Comparison of ENCODE assay signal across 12 mouse cellular contexts in the genomic region with DNA sequence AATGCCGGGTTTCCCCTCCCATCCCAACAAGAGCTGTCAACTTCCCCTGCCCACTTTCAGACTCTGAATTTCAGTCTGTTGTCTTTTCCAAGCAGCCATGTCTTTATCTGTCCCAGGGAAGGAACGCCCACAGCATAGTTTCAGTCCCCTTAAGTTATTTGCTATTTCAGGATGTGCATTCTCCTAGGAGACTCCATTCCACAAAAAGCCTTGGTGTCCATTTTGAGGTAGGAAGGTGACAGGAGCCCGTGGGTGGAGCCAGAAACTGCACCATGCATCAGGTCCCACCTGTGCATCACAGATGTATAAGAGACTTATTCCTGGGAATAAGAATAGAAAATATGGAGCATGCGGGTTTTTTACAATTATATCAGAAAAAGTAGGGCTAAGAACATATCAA.
"Had no signal": no experiment of that assay in that cellular context is flagged by ENCODE, and none has a peak within 500 bp of the region (broad histone marks: within the 10 kb centered on the region; RNA-seq: fewer than 3 reads in every experiment).

No protein-coding gene starts in this region.

- ATAC-seq: hindbrain, embryonic 16.5 days; intestine, embryonic 15.5 days; midbrain, embryonic 15.5 days had no signal

- DNase-seq: kidney, adult 11 months; kidney, adult 8-10 months; kidney, postnatal 25 days; layer of hippocampus, postnatal 36 days; liver, embryonic 13.5 days; lung, adult 2 months; lung, postnatal 14 days; lung, postnatal 4 days; thymus, postnatal 25 days had no signal
